Mouse (Mus musculus) Muller cell, postnatal 12 days (primary cell): ENCODE data around the gene Hivep3.

Experiments
- DNase-seq: peaks from one replicate; pipeline ENCODE4 v3.0.0-alpha.2; 2015; ENCODE audit errors: inconsistent ontology term

The Hivep3 gene

DNA sequence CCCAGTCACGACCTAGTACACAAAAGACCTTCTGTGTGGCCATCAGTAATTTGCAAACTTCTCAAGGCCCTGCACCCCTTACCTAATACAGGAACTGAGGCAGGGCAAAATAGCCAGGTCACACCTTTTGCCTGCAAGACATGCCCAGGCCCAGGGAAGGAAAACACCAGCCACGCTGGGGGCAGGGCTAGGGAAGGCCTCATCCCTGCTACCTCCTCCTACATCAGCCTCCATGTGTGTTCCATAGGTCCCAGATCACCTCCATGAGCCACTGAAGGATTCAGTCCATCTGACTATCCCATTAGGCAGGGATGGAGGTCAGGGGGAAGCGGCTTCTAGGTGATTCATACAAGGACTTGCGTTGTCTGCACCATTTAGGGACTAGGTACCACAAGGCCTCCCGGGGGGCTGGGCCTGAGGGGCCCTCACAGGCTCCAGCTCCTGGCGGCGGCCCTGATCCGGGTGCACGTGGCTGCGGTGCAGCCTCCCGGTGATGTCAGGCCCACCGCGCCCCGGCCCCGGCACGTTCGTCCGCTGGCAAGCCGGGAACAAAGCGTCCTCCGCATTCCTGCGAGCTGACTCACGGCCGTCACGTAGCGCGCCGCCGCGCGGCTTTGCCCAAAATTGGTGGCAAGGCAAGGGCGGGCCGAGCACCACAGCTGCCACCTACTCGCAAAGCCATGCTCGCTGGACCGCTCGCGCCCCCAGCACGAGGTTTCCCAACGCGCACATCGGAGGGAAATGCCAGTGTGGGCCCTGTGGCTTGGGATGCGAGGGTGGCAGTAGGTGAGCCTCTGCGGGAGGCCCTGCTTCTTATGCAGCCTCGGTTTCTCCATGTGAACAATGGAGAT is 414.9 kb downstream of the Hivep3 start:
- DNase-seq = peak; percentile 98

DNA sequence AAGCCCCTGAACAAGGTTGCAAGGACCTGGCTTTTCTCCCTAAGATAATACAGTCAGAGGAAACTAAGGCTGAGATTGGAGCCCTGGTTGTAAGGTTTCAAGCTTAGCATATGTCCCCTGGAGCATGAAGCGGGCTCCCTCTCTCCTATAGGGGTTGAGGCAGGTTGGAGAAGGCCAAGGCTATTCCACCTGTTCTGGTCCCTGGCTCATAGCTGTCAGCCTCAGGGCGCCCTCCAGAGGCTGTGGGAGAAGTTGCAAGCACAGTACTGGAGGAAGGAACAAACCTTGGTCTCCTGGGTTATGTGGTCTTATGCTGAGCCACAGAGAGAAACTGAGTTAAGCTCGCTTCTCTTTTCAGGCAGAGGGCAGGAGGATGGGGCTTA is 415.5 kb downstream of the Hivep3 start:
- DNase-seq = no peak

DNA sequence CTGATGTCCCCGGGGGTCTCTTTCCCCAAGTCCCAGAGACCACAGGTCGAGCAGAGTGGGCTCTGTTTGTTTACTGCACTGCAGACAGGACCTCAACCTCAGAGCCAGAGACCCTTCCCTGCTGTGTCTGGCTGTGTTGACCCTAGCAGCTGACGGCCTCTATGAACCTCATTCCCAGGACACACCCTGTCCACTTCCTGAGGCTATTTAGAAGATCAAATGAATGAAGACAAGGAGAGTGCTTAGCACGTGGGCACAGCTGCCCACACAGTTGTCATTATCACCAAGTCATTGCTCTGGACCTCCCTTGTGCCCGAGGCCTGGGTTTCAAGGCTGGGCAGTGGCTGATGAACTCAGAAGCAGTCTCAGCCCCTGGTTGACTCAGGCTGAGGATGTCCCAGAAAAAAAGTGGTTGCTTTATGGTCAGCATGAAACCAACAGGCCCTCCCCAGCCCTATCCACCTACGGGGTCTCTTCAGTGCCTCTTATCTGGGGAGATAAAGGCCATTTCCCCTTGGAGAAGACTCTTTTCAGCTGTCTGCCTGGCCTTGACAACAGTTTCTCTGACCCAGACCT is 416.8 kb downstream of the Hivep3 start:
- DNase-seq = no peak

DNA sequence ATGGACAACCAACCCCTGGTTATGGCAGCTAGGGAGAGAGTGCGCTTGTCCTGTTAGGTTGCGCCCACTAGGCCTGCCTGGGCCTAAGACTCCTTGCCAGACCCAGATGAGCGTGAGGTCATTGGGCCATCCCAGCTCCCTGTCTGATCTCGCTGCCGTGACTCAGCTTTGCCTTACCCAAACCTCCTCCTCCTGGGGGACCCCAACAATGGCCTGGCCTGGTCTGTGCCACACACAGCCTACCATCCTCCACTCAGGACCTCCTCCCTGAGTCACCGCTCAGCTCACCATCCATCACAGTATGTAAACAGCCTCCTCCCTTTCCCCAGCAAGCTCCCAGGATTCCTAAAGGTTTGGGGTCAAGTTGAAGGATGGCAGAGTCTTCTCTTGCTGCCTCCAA is 418.3 kb downstream of the Hivep3 start:
- DNase-seq = no peak

DNA sequence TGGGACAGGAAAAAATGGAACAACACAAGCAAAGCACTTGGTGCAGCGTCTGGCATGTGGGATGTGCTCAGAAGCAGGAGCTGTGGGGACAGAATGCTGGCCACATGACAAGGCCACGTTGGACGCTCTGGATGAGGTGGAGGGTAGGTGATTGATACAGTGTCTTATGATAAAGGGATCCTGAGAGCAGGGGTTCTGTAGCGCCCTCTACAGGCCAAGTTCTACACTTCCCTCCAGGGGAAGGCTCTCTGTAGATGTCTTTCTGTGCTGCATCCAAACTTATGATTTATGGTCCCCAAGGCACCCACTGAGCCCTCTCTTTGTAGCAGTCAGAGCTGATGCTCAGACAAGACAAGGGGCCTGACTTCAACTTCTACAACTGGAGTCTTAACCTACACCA is 419.1 kb downstream of the Hivep3 start:
- DNase-seq = no peak

DNA sequence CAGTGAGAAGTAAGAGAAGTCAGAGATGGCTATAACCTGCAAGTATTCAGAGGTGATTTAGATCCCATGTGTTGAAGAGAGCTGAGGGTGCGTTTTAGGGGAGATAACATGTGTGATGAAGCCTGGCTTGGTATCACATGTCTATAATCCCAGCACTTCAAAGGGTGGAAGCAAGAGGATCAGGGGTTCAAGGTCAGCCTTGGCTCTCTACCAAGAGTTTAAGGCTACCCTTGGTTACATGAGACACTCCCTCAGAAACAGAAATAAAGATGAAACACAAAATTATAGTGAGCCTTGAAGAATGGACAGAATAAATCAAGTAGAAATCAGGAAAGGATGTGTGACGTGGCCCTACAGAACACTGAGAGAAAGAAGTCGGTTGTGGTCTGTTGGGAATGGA is 420.2 kb downstream of the Hivep3 start:
- no peak for DNase-seq

DNA sequence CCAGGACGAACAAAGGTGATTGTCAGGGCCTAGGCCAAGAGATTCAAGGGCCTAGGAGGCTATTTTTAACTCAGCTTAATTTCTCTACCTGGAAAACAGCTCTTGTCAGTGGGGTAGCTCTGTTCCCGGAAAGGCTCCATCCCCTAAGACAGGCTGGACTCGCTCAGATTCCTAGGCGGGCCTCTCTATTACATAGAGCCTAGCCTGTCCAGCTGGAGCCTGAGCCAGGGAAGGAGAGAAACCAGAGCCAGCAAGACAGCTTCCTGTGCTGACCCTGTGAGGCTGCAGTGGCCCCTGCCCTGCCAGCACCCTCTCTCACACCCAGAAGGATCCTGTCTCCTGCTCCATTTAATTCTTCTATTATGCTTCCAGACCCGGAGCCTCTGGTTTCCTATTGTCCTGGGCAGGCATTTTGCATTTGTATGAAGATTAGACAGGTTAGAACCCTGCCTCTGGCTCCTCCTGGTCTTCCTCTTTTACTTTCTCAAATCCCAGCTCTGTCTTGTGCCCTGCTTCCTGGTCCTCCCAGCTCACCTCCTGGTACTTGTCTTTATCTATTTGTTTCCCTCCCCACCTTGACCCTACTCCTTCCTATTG is 425.2 kb downstream of the Hivep3 start:
- no peak for DNase-seq

DNA sequence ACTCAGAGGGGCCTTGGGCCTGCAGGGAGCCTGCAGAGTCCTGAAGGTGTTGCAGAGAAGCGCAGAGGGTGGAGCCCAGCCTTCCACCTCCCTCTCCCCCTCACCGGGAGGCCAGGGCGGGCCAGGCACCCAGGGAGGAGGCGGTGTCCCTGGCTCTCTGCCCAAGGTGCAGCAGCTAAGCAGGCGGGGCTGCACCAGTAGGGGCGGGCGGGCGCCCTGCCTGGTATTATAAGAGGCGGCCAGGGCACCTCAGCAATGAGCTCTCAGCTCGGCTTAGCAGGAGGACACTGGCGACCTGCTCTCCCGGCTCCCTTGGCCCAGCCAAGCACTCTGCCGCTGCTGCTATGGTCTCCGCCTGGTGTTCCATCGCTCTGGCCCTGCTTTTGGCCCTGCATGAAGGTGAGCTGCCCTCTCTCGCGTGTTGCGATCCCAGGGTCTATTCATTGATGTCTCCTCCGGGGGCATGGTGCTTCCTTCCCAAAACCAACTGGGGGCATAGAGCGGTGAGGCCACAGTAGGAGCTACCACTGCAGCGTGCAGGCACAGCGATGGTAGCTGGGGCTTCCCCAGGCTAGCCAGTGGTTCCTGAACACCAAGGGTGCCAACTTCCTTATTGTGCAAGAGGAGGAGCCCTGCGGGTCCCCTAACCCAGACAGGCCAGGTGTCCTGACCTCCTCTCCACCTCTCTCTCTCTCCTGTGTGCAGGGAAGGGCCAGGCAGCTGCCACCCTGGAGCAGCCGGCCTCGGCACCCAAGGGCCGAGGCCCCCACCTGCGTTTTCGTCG is 427.8 kb downstream of the Hivep3 start, which contains the start of gene Edn2:
TSS of gene Edn2 (plus strand) at position 41 of the 784 bp plus-strand sequence.
- no peak for DNase-seq

DNA sequence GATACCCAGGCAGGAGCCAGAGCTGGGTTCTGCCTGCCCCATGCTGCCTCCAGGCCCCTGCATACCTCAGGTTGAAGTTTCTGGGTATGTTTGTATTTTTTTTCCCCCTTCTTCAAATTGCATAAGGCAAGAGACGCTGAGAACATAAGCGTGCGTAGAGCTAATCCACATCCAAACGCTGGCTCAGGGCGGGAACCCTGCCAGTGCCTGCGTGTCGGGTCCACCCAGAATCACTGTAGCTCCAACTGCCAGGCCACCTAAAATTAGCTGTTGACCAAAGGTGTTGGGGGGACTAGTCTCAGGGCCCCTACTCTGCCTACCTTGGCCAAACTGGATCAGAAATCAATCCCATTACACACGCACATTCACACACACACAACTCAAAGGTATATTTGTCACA is 429.0 kb downstream of the Hivep3 start:
- no peak for DNase-seq

DNA sequence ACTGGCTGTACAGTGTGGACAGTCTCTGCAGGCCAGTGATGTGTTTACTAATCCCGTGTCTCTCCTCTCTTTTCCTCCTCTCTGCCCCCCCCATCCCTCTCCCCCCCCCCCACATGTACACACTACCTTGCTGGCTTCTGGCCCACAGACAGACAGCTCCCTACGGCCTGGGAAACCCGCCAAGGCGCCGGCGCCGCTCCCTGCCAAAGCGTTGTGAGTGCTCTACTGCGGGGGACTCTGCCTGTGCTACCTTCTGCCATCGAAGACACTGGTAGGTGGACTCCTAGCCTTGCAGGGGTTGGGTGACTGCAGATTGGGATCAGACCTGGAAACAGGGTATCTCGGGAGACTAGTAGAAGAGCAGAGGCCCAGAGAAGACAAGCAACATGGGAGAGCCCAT is 429.7 kb downstream of the Hivep3 start:
- no peak for DNase-seq

DNA sequence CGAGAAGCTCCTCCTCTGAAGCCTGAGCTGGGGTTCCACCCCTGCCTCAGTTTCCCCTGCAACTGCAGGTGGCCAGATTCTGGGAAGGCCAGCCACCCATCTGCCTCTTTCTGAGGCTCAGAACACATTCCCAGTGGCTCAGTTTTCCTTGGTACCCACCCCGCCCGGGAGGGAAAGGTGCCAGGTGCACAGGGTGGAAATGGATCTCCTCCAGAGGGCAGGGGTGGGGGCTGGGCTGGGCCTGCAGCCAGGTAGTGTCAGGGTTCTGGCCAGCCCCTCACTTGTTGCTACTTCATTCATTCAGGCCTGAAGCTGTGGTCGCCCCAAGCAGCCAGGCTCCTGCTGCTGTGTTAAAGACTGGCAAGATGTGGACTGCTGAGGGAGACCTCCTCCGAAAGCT is 430.7 kb downstream of the Hivep3 start:
- no peak for DNase-seq

DNA sequence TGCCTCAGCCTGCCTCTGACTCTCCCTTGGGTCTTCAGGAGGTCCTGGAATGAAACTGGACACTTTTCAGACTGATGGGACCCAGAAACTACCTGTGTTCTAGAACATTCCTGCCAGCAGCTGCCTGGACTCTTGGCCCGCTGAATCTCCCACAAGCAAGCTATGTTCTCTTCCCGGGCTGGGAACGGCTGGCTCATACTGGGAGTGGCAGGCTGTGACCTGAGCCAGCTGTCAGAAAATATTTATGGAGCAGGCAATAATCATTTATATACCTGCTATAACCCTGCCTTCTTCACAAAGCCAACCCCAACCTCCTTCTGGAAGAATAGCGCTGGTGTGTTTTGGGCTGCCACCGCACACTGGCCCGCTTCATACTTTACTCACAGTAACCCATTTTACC is 434.2 kb downstream of the Hivep3 start:
- no peak for DNase-seq

DNA sequence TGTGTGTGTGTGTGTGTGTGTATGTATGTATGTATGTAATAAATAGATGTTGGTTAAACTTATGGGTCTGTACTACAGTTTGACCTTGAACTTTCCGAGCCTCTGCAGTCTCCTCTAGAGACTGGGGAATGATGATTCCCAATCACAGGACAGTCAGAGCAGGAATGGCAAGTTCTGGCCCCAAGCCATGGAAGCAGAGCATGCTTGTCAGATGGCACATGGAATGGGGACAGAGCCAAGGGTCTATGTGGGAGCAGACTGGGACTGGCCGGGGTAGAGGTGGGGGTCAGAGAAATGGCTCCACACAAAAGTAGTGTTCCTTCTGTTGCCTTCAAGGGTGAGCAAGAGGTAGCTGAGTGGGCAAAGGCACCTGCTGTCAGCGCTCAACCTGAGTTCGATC is 434.8 kb downstream of the Hivep3 start:
- DNase-seq = no peak

DNA sequence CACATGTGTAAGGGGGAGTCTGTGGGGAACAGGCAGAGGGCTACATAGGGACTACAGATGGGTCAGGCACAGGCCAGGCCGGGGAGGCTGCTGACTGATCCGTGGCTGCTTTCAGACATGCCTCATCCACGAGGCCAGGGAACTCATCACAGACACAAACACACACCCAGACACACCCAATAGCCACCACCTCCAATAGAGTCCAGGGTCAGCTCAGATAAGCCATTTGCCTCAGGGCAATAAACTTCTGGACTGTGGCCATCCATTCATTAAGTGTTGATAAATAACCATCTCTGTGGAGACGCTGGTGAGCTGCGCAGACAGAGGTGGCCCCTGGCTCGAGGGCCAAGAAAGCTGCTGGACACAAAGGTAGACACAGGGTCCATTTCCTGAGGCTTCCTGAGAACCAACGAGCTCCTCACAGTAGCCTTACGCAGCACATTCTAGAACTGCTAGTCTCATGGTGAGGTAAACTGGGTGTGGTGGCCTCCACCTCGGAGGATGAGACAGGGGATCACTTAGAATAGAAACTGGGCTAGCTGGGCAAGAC is 436.9 kb downstream of the Hivep3 start:
- no peak for DNase-seq

DNA sequence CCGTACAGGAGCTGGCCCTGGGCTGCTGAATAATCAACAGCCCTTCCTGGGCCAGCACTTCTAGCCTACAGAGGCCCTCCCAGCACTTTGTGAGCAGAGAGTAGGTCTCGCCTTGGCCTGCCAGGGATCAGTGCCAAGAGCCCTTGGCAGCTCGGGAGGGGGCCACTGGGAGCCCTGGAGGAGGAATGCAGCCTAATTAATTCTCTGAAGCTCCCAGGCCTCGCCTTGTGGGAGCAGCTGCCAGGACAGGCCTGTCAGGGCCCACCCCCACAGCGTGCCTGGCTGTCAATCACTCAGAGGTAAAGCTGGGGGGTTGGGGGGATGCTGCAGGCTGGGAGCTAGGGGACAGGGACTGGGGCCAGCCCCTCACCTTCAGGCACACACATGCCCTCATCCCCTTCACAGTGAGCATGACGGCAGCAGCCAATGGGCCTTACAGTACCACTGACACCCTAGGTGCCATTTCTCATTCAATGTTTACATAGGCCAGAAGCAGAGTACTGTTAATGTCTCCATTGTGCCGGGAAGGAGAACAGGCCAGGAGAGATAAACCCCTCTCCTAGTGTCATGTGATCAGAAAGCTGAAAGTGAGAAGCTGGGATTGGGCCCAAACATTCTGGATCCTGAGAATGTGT is 438.6 kb downstream of the Hivep3 start:
- DNase-seq = peak; percentile 95

DNA sequence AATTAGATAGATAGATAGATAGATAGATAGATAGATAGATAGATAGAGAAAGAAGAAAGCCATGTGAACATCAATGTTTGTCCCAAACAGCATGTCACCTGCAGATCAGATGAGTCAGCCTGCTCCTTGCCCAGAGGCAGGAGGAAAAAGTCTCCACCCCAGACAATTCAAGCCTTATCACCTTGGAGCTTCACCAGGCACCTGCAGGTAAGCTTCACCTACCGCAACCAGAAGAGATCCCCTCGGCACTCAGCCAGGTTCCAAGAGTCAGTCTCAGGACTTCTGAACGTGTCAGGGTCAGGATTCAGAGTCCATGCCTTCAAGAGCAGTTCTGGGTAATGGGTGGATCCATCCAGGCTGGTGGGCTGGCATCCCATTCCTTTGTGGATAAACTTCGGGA is 445.5 kb downstream of the Hivep3 start:
- DNase-seq = no peak

DNA sequence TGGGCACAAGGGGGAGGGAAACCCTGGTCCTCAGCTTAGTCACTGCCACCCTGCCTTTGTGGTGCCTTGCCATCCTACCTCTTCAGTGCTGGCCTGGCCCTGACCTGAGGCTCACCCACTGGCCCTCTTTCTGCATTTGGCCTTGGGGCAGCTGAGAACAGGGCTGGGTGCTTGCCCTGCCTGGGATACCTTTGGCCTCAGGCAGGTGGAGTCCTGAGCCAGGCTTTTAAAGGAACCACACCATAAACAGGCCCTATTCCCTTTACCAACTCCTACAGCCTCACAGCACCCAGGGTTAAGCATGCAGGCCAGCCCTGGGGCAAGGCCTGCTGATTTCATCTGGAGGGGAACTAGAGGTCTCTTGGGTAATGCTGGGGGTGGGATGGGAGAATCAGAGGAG is 447.0 kb downstream of the Hivep3 start:
- DNase-seq = no peak

DNA sequence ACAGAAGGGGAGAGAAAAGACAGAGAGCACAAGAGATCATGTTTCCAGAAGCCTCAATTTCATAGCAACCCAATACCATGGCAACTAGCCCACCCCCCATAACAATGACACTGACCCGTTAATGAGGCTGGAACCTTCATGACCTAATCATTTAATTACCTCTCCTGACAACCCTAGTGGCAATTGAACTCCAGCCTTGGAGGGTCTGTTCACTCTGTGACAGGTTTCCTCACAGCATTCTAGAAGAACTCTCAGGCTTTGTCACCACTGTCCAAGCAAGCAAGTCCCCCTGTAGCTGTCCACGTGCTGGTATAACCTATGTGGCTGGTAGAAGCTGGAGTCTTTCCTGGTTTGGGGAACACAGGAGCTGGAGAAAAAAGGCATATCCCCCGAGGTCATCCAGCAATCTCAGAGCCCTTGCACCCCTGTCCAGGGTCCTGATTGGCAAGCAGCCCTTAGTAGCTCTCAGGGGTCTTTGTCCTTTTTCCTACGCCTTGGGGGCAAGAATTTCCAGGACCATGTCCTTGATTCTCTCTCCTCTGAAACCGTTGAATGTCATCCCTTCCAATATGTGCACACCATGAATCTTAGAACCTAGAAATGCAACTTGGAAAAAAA is 450.9 kb downstream of the Hivep3 start:
- peak; percentile 19 for DNase-seq

DNA sequence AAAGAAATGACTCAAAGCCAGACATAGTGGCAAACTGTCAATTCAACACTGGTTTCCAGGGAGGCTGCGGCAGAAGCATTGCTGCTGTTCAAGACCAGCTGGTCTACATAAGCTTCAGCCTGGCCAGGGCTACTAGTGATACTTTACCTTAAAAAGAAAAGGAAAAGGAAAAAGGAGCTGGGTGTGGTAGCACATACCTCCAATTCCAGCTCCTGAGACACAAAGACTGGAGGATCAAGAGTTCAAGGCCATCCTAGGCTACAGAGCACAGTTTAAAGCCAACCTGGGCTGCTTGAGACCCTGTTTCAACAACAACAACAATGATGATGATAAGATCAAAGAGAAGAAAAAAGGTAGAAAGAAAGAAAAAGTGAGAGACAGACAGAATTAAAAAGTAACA is 452.9 kb downstream of the Hivep3 start:
- no peak for DNase-seq

DNA sequence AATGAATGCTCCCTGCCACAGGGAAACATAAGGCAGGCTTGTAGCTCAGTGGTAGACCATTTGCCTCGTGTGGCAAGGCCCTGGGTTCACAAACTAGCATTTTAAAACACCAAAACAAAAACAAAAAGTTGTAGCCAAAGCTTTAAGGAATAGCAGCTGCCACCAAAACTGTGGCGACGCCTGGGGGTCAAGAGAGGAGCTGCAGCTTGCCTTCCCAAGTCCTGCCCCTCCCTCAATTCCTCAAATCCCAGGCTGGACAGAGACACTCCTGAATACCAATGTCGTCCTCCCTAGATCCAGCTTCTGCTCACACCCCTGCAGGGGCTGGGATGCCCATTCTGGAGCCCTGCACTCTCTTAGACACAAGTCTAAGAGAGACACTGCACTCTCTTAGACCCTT is 453.4 kb downstream of the Hivep3 start:
- peak; percentile 12 for DNase-seq
